Mouse (Mus musculus): ENCODE measurements around the gene Olfr462.

The Olfr462 gene

DNA sequence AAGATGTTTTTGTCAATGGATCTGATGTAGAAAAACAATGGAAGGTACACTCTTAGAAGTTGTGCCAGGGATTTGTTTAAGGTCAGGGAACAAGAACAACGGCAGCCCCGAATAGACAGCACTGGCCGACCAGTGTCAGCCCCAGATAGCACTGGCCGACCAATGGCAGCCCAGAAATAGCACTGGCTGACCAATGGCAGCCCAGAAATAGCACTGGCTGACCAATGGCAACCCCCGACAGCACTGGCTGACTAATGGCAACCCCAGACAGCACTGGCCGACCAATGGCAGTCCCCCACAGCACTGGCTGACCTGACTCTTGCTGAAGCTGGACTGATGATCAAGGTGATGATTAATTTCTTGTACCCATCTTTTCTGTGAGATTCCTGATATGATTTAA lies 44.2 kb downstream of the Olfr462 start:
- DNase-seq (ENCODE audit: low spot score in 2 of 2), result no peak

DNA sequence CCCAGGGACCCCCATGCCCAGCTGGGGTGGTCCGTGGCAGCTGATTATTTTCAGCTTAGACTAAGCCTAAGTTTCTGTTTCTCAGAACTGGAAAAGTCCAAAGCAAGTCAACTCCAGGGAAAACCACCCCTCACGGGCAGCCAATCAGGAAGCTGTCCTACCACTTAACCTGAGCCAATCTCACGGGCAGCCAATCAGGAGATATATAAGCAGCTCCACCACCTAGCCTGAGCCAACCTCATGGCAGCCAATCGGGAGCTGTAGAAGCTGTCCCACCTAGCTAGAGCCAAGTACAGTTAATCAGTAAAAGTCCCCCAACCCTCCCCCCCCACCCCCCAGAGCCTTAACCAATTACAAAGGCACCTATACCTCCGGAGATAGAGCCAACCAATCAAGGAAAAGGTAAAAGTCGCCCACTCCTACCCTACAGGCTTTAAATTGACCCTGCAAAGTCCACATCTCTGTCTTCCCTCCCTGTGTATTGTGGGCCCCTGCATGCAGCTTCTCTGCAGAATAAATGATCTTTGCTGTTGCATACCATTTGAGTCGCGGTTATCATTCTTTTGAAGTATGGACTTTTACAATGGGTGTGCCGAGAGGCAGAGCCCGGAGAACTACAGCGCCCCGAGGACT lies 45.0 kb downstream of the Olfr462 start:
- no peak for DNase-seq (ENCODE audit: low spot score in 2 of 2)

DNA sequence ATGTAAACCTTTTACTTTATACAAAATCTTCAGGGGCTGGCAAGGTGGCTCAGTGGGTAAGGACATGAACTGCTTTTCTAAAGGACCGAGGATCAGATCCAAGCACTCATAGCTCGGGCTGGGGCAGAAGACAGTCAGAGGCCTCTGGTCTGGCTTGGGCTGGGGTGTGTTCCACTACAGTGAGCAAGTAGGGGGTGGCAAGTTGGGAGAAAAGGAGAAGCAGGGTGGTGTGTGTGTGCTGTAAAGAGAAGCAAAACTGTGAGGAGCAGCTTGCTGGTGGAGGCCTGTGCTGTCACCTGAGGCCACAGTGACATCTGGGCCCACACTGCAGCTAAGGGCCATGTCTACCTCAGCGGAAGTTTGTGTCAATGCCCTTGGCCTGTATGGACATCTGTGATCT lies 50.6 kb downstream of the Olfr462 start:
- no peak for DNase-seq (ENCODE audit: low spot score in 2 of 2)

DNA sequence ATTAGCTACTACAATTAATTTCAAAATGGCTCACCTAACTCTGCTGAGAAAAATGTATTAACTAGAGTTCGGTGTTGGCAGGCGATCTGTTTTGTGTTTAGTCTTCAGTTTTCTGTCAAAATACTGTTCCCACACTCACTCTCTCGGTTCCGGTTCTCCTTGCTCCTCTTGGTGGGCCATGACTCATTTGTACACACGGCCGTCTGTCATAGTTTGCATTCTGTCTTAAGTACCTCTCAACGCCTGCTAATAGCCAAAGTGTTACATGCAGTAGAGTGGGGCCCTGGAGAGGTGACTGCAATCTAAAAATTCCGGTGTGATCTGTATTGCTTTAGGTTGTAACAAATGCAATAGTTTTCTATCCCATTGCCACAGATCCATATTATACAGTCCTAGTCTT lies 51.4 kb downstream of the Olfr462 start:
- DNase-seq (ENCODE audit: low spot score in 2 of 2), result no peak
